Mouse (Mus musculus): ENCODE measurements around the gene Hoxa10.

The Hoxa10 gene

DNA sequence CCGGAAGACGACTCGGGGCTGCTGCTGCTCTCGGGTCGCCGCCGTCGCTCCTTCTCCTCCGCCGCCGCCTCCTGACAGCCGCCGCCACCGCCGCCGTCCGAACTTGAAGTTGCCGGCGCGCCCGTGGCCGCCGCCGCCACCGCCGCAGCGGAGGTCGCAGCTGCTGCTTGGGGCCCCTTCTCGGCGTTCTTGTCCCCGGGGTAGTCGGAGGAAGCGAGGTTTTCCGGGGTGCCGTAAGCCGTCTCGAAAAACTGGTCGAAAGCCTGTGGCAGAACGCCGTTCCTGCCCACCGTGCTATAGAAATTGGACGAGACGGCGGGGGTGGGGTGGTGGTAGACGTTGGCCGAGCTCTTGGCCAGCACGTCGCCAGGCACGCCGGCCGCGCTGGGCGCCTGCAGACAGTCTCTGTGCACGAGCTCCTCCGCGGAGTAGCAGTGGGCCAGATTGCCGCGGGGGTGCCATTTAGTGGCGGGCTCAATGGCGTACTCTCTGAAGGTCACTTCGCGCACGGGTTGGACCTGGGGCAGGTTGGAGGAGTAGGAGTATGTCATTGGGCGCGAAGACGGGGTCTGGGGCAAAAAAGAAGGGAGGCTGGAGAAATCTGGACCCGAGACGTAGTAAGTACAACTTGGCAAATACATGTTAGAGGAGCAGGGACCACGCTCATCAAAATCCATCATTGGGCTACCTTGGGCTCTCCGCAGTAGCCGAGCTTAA, 4.5 kb upstream of the Hoxa10 start:
- no peak for DNase-seq (ENCODE audit: low spot score)

DNA sequence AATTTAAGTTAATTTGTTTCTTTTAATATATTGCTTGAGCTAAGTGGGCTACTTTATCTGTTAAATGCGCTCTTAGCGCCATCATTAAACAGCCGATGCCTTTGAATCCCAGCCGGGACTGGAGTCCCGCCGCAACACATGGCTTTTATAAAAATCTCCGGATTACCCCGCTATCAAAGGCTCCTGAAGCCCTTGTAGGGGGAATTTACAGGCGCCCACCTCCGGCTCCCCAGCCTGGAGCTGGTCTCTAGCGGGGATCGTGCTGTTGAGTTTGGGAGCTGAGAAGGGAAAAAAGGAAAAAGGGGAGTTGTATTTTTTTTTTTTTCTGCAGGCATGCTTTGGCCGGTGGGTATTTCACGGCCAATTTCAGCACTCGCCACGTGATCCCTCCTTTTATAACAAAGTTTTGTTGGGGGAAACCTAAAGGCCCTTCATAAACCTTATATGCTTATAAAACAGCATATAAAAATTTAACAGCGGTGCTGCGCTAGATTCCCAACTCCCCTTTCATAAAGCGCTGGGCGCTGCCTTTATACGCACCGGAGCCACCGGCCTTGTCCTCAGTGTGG, 3.9 kb upstream of the Hoxa10 start:
- DNase-seq (ENCODE audit: low spot score), result no peak

DNA sequence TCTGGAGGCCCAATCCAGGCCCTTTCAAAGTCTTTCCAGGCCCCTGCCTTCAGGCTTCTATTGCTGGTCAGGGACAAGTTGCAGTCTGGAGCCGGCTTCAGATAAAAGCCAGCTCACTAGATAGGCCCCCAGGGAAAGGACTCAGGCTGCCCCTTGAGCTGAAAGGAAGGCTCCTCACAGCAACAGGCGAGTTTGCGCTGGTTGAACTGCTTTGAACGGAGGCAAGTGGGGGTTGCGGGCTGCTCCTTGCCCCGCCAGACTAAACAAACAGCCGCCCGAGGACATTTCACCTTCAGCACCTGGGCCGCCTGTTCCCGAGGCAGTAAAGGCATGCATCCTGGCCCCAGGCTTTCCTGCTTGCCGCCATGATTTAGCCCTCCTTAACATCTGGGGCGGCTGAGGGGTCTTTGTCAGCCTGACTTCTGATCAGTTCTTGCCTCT, 3.0 kb upstream of the Hoxa10 start:
- no peak for DNase-seq (ENCODE audit: low spot score)

DNA sequence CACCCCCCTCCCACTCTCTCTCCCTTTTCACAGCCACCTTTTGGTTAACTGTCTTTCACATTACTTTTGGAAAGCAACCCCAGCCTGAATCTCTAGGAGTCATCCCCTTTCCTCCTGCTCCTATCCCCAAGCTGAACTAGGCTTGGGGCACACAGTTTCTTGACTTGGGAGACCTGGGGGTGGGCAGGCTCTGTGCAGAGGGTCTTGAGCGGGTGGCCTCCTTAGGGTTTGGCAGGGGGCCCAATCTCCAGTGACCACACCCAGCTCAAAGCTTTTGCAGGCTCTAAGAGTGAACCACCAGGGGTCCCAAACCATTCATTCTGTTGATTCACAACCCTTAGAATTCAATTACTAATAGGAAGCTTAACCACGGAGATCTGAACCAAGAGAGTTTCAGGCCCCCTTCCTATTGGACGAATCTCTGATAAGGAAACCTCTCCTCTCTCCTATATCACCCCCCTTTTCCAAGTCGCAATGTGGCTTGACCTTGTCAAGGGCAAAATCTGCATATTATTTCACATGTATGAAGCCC, 2.2 kb upstream of the Hoxa10 start:
- no peak for DNase-seq (ENCODE audit: low spot score)

DNA sequence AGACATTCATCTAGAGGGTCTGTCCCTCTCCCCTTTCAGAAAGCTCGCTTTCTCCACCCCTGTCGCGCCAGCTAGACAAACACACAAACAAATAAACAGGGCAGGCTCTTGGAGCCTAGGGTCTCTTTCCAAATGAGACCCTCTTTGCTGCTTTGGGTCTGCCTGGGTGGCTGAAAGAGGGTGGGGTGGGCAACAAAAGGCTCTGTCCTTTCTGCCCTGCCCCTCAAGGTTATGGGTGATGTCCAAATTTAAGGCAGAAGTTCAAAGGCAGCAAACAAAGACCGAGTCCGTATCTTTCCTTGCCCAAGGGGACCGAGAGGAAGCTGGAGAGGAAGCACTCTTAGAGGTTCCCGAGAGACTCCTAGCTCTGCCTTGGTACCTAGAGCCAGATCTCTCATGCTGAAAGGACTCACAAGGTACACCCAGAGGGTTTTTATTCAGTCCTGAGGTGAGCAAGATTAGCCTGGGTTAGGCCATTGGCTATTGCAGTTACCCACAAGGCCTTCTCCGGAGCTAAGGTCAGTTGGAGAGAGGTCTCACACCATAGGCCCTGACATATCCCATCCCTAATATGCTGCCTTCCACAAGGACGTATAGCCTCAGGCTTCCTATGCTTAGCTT, 457 bp upstream of the Hoxa10 start:
- DNase-seq (ENCODE audit: low spot score), result no peak

DNA sequence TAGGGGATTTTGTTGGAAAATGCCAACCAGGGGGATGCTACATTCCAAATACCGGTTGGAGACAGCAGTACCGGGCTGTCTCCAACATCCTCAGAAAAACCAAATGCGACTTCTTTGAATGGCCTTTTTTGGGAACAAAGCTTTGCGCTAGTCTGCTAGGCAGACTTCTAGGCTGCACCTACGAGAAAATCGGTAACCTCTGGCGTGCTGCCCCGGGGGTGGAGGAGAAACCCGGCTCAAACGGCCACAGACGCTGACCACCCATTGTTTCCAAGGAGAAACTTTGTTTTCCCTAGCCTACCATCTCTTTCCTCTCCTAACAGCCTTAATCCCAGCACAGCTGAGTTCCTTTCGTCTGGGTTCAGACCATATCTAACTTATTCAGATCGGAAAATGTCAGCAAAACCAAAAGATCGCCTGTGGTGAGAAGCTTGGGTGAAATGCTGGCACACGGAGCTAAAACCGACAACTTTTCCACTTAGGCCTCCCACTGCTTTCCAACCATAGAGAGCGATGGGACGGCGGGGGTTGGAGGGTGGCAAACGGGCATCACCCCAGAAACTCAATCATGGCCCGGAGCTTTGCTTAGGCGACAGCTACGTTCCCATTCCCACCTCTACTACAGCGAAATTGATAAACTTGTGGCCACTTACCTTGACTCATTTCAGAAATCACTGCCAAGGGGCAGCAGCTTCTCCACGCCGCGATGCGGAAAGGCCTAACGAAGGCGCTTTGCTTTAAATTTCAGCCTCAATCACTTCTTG, 847 bp downstream of the Hoxa10 start:
- DNase-seq (ENCODE audit: low spot score), result no peak

DNA sequence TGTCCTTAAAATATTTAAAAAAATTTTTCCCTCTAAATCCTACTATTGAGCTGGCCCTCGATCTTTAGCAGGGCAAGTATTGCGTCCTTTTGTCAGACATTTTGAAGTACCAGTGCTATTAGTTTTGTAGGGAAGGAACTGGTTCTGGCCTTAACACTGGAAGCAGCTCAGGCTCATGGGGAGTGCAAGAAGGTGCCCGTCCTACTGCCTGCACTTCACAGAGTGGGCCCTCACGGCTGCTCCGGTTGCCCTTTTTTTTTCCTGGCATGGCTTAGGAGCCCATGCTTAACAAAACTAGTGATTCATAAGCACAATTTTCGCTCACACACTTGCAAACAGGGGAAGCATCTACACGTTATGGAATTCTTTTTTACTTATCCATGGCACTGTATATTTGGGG, 1.7 kb downstream of the Hoxa10 start:
- no peak for DNase-seq (ENCODE audit: low spot score)

DNA sequence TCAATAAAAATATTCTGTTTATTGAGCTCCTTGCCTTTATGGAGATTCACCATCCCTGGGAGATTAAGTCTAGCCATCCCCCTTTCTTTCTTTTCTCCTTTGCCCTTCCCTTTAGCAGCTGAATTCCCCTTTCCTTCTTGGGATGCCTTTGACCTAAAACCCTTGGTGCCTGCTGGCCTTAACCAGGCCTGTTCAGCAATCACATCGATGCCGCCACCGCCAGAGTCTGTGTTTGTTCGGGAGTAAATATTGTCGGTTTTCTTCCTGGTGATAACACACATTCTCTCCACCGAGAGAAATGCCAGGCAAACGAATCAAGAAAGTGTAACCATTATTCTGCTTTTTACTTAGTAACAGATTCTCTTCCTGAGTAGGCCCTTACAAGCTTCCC, 2.5 kb downstream of the Hoxa10 start:
- DNase-seq (ENCODE audit: low spot score), result no peak

DNA sequence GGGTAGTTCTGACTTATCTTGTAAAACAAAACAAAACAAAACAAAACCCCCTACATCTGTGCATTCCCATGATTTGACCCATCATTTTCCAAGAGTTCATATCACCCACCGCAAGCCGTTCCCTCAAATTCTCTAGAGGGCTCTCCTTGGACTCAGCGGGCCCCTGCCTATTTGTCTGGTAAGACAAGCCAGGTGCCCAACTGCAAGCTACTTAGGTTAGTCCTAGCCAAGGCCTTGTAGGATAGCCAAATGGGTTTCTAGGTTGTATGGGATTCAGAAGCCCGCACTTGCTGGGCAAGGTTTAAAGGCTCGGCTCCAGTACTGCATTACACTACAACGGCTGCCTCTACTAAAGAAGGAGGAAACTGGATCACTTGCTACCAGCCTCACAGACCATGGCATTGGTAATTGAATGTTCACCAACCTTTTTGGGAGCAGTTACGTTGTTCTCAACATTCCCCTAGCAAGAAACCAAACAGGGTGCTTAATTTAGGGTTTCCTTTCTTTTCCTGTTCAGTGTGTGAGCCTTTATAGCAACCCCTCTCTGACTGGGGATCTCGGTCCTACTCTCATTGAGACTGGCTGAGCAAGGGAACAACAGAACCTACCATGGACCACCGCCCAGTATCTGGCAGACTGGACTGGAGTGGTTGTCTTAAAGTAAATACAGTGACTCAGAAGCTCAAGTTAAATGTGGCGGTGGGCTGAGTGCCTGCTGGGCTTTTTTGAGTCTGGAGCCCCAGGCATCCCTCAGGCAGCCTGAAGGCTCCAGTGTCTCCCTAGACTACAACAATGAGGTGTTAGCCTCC, 3.1 kb downstream of the Hoxa10 start:
- DNase-seq (ENCODE audit: low spot score), result no peak

DNA sequence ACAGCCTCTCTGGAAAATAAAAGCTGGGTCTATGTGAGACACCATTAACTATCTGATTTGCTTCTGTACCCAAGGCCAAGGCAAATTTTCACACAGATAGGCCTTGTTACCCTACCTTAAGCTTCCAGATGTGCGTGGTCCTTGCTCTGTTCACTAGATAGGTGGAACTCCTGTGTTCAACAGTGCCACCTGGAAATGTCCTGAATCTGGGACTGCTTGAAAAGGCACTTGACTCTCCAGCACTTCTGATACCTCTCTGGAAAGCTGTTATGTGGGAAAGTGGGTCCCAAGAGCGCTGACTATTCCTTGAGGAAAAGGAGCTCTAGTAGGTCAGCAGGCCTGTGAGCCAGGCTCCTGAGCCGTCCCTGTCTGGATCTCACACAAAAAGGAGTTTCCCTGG, 3.8 kb downstream of the Hoxa10 start:
- DNase-seq (ENCODE audit: low spot score), result no peak

DNA sequence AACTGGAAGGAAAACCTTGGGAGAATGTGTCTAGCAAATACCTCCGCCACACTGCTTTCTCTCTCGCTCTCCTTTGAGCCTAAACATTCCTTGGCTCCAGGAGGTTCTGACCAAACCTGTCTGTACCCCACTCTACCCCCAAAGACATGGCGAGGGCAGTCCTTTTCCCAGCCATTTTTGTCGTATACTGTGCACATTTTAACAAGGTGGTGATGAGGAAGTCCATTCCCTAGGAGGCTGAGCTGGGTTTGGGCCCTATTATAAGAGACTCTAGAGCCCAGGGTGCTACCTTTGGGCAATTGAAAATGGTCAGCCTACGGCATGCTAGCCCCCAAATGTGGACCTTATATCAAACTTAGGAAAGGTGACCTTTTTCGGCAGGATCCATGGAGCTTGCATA, 4.8 kb downstream of the Hoxa10 start:
- DNase-seq (ENCODE audit: low spot score), result no peak

DNA sequence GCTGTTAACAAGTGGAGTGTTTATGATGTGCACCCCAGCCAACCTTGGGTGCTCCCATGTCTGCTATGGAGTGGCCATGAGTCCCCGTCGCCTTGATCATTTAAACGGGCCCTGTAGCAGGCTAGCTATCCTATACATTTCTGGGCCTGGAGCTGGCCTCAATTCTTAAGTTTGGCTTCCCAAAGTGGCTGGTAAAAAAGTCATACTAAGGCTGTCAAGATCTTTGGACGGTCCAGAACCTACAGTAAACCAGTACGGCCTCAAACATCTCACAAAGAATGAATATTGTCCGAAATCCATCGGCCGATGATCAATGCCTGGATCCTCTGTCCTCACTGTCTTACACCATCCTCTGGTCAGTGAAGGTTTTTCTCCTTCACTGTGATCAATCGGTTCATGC, 5.4 kb downstream of the Hoxa10 start:
- DNase-seq (ENCODE audit: low spot score), result no peak

DNA sequence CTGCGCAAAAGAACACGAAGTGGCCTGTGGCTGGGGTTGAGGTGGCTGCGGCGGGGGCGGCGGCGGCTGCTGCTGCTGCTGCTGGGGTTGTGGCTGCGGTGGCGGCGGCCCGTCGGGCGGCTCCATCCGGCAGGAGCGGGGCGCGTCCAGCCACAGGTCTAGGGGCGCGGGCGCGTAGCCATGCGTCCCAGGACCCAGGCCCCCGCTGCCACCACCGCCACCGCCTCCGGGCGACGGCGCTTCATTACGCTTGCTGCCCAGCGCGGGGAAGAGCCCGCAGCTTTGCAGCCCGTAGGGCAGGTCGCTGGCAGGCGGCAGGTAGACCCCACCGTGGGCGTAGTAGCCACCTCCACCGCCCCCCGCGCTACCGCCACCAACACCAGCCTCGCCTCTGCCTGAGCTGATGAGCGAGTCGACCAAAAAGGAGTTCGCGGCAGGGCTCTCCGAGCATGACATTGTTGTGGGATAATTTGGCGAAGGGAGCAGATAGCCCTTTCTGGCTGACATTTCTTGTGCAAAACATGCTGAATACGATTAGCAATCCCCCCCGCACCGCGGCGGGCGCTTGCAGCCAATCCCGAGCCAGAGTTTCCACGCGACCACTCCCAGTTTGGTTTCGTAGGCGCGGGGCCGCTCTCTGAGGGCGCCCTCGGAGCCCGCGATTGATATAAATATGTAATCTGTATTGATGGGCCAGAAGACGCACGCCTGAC, 6.1 kb downstream of the Hoxa10 start:
- DNase-seq (ENCODE audit: low spot score), result no peak

DNA sequence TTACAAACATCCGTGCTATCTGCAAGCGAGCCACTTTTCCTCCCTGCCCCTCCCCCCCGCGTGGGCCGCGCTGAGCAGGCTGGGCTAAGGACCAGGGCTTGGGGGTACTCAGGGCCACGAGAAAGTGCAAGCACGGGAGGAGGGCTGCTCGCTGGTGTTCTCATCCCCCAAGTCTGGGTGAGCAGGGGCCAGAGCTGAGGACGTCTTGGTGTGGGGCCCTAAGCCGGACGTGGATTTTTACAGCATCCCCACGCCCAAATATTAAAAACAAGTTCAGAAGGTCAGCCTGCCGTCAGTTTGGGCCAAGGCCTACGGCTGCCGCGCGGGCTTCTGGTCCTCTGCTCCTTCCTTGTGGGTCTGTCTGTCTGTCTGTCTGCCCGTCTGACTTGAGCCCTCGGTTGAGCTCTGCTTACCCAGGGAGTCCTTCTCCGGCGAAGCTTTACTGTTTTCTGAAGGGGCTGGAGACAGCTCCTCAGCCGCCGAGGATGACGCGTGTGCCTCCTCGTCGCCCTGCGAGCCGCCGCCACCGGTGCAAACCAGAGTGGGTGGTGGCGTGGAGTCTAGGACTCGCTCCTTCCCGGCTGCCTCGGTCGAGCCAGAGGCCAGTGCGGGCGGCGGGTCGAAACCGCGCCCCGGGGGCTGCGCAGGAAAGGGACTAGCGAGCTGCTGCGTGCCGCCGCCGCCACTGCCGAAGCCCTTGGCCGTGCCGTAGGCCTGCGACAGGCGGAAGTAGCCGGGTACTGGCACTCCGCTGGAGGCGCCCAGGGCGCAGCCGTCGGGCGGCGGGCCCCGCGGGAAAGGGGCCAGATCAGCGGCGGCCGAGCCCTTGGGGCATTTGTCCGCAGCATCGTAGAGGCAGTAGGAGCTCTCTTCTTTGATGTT, 6.9 kb downstream of the Hoxa10 start:
- DNase-seq (ENCODE audit: low spot score), result no peak

DNA sequence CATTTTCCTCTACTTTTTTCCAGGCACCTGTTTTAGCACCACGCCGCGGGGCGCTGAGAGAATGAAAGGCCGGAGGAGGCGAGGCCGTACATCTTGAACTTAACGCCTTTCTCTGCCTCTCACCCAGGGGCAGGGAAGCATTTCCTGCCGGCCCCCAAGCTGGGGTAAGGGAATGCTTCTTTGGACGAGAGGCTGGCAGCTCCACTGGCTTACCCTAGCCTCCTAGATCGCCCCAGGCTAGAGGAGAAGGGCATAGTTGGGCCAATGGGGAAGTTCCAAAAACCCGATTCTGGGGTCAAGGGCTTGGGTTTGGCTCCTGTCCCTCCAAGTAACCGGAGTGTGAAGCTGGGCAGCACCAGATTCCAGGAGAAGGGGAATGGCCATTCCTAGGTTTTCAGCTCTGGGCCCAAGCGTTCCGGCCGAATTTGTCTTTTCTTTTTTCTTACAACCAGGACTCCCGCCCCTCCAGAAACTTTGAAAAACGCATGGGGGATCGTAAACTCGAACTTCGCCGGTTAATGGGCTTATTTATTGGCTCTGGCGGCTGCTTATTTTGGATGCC, 7.6 kb downstream of the Hoxa10 start:
- no peak for DNase-seq (ENCODE audit: low spot score)

DNA sequence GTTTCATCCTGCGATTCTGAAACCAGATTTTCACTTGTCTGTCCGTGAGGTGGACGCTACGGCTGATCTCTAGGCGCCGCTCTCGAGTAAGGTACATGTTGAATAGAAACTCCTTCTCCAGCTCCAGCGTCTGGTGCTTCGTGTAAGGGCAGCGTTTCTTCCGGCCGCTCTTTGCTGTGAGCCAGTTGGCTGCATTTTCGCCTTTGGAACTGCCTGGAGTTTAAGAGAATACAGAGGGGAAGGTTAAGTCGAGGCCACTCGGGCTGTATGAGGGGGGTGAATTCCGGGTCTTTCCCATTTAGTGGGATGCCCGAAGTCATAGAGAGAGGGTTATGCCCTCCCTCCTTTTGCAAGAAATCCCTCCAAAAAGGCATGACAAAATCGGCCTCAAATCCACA, 8.1 kb downstream of the Hoxa10 start:
- no peak for DNase-seq (ENCODE audit: low spot score)

DNA sequence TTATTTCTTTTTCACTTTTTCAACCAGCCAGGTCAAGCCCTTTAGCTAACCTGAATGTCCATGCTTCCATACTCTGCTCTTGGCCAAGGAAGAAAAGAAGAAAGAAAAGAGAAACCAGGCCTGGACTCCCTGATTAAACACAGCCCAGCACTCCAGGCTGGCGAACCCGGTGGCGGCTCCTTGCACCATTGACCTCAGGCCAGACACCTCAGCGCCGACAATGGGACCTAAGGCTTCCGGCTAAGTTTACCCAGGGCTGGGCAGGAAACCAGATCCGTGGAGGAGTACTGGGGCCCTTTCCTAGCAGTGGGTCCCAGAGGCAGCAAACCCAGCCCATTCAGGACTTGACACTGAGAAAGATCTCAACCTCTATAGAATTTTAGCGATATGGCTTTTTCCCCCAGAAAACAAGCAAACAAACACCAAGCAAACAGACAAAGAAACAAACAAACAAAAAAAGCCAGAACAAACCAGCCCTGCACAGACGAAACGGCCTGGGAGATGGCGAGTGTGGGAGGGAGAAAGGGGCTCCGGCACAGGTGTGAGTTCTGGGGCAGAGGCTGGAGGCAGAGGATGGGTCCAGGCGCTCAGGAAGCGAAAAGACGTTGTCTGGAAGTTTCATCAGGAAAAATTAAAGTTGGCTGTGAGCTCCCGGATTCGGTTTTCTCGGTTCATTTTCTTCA, 8.6 kb downstream of the Hoxa10 start:
- no peak for DNase-seq (ENCODE audit: low spot score)

DNA sequence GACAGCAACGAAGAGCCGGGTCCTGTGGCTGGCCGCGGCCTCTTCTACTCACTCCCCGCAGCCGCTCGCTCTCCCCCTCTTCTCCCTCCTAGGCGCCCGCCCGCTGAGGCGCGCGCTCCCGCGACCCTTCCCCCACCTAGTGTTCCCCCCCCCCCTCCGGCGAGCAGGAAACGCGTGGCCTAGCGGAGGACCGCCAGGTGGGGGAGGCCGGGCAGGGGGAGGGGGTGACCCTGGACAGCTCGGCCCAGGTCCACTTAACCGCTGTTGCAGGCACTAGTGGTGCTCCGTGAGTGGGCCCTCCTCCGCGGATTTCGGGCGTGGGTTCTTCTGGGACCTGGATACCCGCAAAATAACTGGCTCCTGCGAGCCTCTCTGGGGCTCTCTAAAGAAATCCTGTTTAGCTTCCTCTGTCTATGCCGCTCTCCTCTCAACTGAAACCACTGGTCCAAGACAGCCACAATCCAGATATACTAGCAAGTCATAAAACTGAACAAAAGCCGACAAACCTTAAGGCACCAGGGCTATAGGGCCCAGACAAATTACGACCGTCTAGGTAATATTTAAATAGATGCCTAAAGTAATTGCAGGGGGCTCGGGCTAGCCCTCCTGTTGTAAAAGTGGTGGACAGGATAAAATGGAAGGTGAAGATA, 10.0 kb downstream of the Hoxa10 start, which contains the start of gene Hoxa9:
TSS of gene Hoxa9 (minus strand) at position 574 of the 650 bp plus-strand sequence.
- no peak for DNase-seq (ENCODE audit: low spot score)

Data from adipocyte (in vitro differentiated cells).